Mouse (Mus musculus): ENCODE results near the gene Gucy2f. TPM values are rescaled to one million over a fixed set of nuclear protein-coding genes. Genes with fewer than 3 reads are reported as not detected.
"Not testable (repeated sequence)": the region's sequence is repeated elsewhere in the genome, so short reads cannot be mapped to it uniquely, and the experiment has no call there.

Gene Gucy2f
- total RNA-seq (2017): not detected in 2 replicates

DNA sequence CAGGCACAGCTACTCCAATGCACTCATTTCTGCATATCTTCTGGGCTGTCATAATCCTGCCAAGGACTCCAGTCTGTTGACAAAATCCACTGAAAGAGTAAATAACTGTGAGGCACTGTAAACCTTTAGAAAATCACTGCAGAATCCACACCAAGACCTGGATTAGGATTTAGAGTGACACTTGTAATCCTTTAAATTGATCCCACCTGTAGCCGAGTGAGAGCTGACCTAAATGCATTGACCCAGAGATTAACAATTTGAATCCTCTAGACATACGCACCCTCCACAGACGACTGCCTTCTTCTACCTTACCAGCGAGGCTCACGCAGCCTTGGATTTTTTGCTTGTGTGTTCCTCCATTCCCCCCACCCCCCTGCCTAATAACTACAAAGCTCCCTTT is at the start of gene Gucy2f:
TSS of gene Gucy2f (minus strand) at position 101 of the 400 bp plus-strand sequence.
- no peak for ATAC-seq (replicated peaks; ENCODE audit: low read depth, poor library complexity, severe bottlenecking)

DNA sequence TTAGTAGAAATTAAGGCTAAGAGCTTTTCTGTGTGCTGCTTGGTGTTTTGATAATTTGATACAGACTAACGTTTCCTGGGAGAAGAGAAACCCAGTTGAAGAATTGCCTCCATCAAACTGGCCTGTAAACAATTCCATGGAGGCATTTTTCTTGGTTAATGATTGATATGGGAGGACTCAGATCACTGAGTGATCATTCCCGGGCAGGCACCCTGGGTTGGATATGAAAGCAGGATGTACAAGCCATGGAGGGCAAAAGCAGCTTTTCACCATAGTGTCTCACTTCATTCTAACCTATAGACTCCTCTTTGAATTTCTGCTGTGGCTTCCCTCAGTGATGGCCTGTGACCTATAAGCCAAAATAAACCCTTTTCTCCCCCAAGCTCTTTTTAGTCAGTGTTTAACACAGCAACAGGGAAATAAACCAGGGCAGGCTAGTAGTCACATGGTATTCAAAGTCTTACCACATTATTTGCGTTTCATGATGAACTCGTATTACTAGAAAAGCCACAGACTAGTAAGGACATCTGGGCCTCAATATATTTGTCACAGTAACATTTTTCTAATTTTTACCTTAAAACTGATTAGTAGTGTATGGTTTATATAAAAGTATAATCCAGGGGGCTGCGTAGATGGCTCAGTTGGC is 49.1 kb upstream of the Gucy2f start:
- no peak for ATAC-seq (replicated peaks; ENCODE audit: low read depth, poor library complexity, severe bottlenecking)

DNA sequence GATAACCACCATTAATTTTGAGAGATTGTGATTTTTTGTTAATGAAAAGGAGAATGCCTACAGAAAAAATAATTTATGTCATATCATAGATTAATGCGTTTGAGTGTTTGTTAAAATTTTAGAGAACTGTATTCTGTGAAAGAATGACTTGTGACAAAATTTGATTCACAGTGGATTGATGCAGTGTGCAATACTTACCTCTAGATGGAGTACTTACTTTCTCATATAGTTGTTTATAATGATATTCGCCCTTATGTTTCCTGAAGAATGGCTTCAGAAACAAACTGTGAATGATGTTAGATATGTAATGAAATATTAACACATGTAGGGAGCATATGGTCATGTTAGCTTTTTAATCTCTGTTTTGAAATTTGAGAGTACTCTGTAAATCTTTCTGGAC is 40.4 kb upstream of the Gucy2f start:
- ATAC-seq (replicated peaks; ENCODE audit: low read depth, poor library complexity, severe bottlenecking): peak; percentile 50; the same call in 1 of the 2 replicates

DNA sequence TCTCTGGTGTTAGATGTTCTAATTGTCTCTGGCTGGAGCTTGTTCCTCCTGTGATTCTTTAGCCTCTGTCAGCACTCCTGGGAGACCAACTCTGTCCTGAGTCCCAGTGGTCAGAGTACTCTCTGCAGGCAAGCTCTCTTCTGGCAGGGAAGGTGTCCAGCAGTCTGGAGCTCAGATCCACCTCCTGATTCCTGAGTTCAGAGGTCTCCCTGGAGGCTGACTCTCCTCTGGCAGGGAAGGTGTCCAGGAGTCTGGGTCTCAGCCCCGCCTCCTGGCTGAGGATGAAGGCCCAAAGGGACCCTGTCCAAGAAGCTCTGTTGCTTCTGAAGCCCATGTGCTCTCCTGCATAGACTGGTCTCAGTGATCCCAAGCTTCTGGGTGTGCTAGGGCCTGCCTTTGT is 39.4 kb upstream of the Gucy2f start:
- not testable (repeated sequence) for ATAC-seq (replicated peaks; ENCODE audit: low read depth, poor library complexity, severe bottlenecking)

DNA sequence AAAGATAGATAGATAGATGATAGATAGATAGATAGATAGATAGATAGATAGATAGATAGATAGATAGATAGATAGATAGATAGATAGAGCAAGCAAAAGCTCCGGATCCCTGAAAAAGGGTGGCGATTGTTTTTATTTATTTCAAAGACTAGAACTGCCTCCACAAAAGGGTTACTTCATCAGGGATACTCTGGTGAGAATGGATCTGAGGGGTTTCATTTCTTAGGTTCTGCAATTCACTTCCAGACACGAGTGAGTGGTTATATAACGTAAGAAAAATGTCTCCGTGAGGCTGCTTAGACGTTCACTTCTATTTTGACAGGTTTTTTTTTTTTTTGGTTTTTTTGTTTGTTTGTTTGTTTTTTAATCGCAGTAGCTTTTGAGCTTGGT is 32.0 kb upstream of the Gucy2f start:
- no peak for ATAC-seq (replicated peaks; ENCODE audit: low read depth, poor library complexity, severe bottlenecking)

DNA sequence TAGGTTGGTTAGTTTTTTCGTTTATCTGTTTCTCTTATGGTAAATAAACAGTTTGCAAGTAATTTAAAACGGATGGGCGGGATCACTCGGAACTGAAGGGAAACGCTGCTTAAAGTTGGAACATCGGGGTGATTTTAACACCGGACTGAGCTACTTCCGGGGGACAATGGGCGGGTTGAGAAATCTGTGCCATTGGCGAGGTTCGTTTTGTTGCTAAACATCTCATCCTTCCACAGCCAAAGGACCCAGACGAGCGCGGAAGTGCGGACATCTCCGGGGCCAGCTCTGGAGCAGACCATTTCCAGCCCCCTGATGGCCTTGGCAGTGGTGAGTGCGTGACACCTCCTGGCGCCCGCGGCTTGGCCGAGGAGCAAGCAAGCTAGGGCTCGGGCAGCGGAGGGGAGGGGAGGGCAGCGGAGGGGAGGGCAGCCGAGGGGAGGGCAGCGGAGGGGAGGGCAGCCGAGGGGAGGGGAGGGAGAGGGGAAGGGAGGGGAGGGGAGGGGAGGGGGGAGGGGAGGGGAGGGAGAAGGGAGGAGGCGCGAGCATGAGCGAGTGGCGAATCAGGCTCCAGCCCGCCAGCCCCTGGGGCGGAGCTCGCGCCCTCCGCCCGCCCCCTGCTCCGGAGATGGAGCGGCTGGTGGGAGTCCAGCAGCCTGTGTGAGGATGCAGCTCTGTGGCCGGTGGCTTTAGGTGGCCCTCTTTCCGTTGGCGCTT is 31.5 kb upstream of the Gucy2f start:
- ATAC-seq (replicated peaks; ENCODE audit: low read depth, poor library complexity, severe bottlenecking): peak; percentile 90

DNA sequence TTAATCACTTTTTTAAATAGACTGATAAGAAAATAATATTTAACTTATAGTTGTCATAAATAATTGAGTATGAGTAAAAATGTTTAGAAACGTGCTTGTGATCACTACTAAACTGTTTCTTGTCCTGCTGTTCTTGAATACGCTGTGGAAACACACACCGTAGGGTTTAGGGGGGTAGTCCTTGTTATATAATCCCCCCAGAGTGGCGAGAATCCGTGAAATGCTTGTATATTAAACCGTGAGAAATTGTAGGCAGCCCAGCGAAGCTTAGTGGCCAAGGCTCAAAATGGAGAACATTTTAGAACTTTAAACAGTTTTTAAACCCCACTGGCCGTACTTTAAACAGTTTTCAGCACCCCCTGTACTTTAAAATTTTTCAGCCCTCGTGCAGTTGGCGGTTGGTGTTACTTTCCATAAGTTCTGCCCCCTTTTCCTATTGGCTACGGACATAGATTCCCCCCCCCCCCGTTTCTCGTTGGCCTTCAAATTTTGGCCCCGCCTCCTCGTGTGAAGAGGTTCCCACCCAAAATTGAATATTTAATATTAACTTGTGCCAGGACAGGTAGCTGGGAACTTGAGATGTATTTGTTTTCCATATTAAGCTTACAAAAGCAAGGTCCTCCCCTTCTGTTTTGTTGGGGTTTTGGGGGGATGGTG is 30.8 kb upstream of the Gucy2f start:
- ATAC-seq (replicated peaks; ENCODE audit: low read depth, poor library complexity, severe bottlenecking): peak; percentile 80

DNA sequence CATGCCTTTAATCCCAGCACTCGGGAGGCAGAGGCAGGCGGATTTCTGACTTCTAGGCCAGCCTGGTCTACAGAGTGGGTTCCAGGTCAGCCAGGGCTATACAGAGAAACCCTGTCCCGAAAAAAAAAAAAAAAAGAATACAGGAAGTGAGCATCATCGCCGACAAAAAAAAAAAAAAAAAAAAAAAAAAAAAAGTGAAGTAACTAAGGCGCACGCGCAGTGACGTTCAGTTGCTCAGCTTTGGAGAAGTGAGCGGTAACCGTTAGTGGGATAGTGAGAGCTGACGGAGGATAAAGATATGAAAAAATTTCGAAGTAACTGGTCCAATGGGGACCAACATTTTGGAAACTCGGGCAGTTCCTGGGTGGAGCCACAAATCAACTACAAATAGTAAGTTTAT is 29.8 kb upstream of the Gucy2f start, which contains the start of gene Nxt2:
TSS of gene Nxt2 (plus strand) at position 229 of the 400 bp plus-strand sequence.
- no peak for ATAC-seq (replicated peaks; ENCODE audit: low read depth, poor library complexity, severe bottlenecking)

DNA sequence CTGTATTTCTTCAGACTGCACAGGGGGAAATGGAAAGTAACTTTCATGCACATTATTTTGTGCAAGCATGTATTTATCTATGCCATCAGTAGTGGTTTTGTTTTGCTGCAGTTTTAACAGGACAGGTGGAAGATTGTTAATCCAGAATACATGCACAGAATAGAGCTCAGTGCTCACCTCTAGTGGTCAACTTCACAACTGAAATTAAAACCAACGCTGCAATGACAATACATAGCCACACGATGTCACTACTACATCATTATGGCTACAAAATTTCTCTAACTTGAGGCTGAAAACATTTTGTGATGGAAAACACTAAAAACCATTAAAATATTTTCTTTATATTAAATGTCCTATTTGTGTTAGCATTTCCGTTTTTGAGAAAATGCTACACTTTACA is 3.6 kb upstream of the Gucy2f start:
- peak; percentile 93 for ATAC-seq (replicated peaks; ENCODE audit: low read depth, poor library complexity, severe bottlenecking)

DNA sequence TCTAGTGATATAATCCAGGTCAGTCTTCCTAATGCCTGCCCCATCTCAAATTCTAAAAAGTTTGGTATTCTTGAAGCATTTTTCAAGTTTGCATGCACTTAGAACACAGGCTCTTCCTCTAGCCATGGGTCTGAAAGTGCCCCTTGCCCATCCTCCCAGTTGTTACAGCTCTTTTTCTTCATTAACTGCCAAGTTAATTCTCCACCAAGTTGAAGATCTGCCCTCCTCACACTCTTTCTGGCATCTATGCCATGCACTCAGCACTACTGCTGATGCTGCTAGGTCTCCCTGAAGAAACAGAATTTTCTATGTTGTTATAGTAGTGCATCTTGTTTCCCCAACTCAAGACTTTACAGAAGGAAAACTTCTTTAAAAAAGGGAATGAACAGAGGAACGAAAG is 1.2 kb downstream of the Gucy2f start:
- no peak for ATAC-seq (replicated peaks; ENCODE audit: low read depth, poor library complexity, severe bottlenecking)

DNA sequence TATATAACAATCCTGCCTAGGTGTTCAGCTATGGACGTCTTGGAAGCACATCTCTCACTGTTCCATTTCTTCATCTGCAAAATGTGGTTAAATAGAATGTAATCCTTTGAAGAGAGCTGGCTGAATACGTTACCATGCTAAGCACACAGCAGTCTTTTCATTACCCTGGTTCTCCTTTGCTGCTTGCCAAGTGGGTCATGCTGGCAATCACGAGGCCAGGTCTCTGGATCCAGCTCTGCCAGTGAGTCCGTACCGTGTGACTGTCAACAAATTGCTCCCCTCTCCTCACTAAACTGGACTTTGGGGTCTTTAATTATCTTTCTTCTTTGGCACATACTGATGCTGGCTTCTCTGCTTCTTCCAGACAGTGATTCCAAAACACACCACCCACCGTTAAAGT is 2.3 kb downstream of the Gucy2f start:
- no peak for ATAC-seq (replicated peaks; ENCODE audit: low read depth, poor library complexity, severe bottlenecking)

DNA sequence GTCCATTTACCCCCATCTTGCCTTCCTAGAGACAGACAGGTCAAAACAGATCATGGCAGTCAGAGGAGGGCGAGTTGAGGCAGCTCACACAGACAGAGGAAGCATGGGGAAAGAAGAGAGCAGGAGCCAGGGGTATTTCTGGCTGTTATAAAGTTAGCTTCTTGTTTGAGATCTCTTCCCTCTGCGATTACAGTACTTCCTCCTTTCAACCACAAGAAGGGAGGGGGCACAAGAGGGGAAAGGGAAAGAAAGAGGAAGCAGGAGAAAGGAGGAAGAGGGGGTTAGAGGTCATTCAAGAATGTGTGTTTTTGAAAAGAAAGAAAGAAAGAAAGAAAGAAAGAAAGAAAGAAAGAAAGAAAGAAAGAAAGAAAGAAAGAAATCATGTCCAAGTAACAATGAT is 6.4 kb downstream of the Gucy2f start:
- peak; percentile 77 for ATAC-seq (replicated peaks; ENCODE audit: low read depth, poor library complexity, severe bottlenecking)

DNA sequence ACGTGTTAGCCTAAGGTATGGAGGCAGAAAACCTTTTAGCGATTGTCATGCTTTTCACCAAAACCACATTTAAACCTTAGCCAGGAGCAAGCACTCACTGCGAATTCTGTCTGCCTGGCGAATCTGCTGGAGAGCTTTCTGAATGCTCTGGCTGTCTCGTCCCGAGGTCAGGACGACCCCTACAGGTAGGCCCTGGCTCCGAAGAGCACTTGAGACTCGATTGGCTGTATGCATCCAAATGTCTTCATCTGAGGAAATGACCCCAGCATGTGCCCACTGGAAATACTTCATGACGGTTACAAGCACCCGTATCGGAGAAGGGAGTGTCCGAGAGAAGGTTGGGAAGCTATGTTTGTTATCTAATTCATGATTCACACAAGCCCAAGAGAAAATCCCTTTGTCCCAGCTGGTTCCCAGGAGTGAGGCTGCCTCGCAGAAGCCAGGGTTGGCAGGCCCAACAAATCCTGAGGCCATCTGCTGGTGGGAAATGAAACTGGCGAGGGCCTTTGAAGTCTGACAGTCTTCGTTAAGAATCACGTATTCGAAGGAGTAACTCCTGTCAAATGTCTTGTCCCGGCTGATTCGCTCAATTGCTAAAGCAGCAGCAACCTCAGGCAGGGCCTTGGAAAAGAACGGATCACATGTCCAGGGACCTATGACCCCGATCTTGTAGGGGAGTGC is 7.6 kb downstream of the Gucy2f start:
- no peak for ATAC-seq (replicated peaks; ENCODE audit: low read depth, poor library complexity, severe bottlenecking)

DNA sequence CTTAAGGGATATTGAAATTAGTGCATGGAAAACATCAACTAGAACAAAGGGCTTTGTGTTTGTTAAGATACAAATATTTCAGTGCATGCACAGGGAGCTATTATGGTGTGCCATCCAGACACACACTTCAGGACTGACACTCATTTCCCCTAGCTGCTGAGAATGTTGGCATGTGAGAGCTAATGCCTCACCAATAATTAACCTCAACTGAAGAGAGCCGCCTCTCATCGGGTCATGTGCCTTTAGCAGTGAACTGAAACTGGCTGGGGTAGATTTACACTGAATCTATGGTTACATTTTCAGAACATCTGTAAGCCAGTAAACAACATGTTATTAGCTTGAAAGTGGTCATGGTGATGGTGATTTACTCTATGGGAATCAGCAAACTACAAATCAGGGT is 14.7 kb downstream of the Gucy2f start:
- ATAC-seq (replicated peaks; ENCODE audit: low read depth, poor library complexity, severe bottlenecking): no peak

DNA sequence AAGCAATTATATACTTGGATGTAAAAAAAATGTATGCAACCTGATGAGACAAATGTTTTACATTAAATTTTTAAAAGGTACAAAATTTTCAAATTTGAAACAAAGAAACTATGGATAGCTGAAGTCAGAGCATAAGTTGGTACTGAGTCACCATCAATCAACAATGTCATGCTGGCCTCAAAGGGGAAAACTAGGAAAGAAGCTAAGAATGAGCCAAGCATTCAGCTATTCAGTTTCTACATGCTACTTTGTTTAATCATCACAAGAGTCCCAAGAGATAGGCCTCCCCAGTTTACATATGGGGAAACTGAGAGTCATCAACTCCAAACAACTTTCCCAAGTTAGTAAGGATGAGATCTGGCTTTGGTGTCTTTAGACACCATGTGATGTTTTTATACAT is 19.8 kb downstream of the Gucy2f start:
- ATAC-seq (replicated peaks; ENCODE audit: low read depth, poor library complexity, severe bottlenecking): no peak

DNA sequence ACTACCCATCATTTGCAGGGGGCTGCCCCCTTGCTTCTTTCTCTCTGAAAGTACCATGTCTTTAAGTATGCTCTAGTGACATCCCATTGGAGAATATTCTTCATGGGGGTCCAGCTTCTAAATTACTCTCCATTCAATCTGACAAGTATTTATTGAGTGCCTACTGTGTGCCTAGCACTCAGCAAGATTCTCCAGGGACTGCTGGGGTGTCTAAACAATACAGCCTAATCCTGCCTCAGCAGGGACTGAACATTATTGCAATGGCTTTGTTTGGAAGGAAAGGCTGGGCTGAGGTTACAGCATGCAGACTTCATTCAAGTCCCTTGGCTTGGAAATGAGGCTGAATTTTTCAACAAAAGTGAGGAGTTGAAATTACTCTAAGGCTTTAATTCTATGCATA is 81.0 kb downstream of the Gucy2f start:
- no peak for ATAC-seq (replicated peaks; ENCODE audit: low read depth, poor library complexity, severe bottlenecking)

DNA sequence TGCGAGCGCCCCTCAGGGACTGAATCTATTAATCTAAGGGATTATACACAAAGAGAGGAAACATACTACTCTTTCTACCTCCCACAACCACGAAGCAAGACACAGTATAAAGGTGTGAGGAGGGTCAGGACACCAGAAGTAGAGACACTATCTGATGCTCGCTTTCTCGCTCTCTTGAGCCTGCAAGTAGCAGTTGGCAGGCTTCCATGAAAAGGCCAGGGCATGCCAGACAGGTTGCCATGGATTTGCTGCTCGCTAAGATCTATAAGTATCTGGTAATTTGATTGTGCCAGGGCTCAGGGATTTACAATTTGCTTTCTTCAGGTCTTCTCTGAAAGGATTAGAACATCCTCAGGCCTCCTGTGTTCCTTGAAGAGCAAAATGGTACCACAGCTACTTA is 85.5 kb downstream of the Gucy2f start:
- no peak for ATAC-seq (replicated peaks; ENCODE audit: low read depth, poor library complexity, severe bottlenecking)

DNA sequence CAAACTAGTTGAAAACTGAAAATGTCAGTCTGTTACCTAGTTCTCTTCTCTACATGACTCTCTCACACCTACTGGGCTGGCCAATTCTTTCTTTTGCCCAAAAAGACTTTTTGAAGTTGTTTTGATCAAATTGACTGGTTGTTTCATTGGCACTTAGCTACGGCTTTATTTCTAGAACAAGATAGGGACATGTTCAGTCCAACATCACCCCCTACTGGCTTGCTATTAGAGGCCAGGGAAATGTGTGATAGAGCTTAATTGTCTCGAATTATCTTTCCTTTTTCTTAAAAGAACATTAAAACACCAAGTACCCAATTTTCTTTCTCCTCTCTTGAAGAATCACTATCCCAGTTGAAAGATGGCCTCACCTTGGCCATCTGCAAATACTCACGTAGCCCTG is 99.8 kb downstream of the Gucy2f start:
- 0 out of 2 replicates have a peak, but pooled peaks have one; percentile 58 for ATAC-seq (replicated peaks; ENCODE audit: low read depth, poor library complexity, severe bottlenecking)

DNA sequence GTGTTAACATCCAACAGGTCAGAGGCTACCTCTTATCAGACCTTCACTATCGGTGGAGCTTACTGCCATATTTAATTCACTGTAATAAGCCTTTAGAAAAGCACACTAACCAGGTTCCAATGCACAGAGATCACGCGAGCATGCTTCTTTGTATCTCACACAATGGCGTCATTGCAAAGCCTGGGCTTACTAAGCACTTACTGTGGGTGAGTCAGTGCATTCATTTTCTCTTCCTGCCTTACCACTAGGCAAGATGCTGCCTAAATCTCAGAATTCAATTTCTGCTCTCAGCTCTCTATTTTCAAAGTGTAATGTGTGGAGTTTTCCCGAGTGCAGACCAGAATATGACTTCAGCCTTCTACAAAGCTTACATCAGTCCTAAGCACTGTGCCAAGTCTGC is 101.2 kb downstream of the Gucy2f start:
- no peak for ATAC-seq (replicated peaks; ENCODE audit: low read depth, poor library complexity, severe bottlenecking)

DNA sequence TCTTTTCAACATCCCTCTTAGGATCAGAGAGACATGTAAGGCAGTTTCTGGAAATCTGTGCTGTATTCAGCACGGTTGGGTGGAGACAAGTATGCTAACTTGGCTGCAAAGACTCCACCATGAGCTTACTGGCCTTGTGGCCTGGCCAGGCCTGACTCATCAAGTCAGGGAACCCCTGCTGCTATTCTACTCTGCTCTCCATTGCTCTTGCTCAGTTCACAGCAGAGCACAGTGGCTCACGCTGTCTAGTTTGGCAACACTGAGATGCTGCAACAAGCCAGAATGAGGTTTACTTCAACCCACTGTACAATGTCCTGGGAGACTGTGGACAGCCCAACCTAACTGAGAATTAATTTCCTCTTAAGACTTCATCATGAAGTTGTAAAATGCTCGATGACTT is 134.1 kb downstream of the Gucy2f start:
- no peak for ATAC-seq (replicated peaks; ENCODE audit: low read depth, poor library complexity, severe bottlenecking)
